Mouse (Mus musculus) liver, adult 2 months (tissue): Measurements from ENCODE around the gene Lcp2.

ENCODE experiments used
- CTCF ChIP-seq: fragments of 200-500 bp; IDR thresholded peaks from 2 replicates; pipeline ENCODE4 v1.5.1; 2011; ENCODE audit warnings: low read depth, low read length, control low read depth
- POLR2A ChIP-seq: fragments of 200-500 bp; IDR thresholded peaks from 2 replicates; pipeline ENCODE4 v1.6.1; 2011; ENCODE audit warnings: low read length, control low read depth; ENCODE audit not compliant: insufficient read depth; ENCODE audit errors: extremely low read depth

- TF ChIP-seq CTCF: no peak
- TF ChIP-seq POLR2A: no peak
These were observed 17.2 kb downstream of the Lcp2 start for GRCm38 (mm10) chr11:34063702-34064485.
